Mouse (Mus musculus): ENCODE results near the gene Gamt. TPM values are rescaled to one million over a fixed set of nuclear protein-coding genes. Genes with fewer than 3 reads are reported as not detected.
"Not testable (repeated sequence)": the region's sequence is repeated elsewhere in the genome, so short reads cannot be mapped to it uniquely, and the experiment has no call there.

Gamt gene
- polyA plus RNA-seq, 1 experiment from 2014 or later = 22.4 TPM

DNA sequence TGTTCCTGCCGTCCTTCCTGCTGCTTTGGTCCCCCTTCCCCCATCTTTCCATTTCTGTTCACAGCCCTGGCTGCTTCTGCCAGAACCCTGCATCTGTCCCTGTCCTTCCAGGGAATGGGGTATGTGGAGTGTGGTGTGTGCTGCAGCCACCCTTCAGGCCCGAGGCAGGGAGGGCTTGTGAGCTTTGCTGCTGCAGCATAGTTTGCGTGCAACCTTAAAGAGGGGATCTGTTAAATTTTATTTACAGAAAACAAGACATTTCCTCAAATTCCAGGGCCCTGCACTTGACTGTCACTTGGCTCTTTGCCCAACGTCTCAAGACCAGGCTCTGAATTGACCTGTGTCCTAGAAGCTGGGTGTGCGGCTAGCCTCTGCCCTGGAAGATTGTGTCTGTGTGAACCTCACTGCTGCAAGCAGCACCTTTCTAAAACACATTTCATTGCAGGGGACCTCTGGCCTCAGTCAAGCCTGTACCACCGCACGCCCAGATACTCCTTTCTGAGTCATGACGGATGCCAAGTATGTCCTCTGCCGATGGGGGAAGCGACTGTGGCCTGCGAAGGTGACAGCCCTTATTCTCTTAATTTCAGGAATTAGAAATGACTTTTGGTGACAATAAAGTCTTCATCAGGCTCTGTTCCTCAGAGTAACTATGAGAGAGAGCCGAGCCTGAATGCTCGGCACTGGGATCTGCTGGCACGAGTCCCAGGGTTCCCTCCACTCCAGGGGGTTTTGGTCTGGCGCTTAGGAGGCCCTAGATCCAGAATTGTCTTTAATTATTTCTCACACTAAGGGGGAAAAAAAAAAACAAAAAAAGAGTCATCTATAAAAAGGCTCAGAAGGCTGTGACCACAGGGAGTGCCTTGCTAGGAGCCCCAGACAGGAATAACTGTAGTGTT, 32.7 kb downstream of the Gamt start:
- H3K9me3 ChIP-seq (replicated peaks; ENCODE audit: control insufficient read depth, low read length) = no peaks in the 10 kb centered on the region
- H3K4me3 ChIP-seq (ENCODE audit: low read depth, low read length) = peak overlapping the region; percentile 86
- DNase-seq (ENCODE audit: low spot score) = peak; percentile 3
- 65% methylated on average over 15 of the region's 15 CpGs for WGBS
- no peaks in the 10 kb centered on the region; the same call in 1 of the 2 replicates for H3K27me3 ChIP-seq (ENCODE audit: control insufficient read depth, insufficient read depth, low read length)
- H3K9ac ChIP-seq (replicated peaks; ENCODE audit: low read length) = peak overlapping the region; percentile 97
- peak overlapping the region; percentile 75 for H3K4me2 ChIP-seq (ENCODE audit: low read depth, low read length)
- 0 out of 2 replicates have a peak overlapping the region, but pooled peaks have one; percentile 43 for H3K27ac ChIP-seq (replicated peaks; ENCODE audit: low read depth, low read length)
- H3K4me1 ChIP-seq (ENCODE audit: control insufficient read depth, insufficient read depth, low read length) = peaks cover 9% of the 10 kb centered on the region
- ATAC-seq (replicated peaks; ENCODE audit: insufficient number of reproducible peaks, low FRiP score, low TSS enrichment, low read depth) = no peak
- no peaks in the 10 kb centered on the region; the same call in 1 of the 2 replicates for H3K36me3 ChIP-seq (replicated peaks; ENCODE audit: control insufficient read depth, insufficient read depth, low read depth, low read length)

DNA sequence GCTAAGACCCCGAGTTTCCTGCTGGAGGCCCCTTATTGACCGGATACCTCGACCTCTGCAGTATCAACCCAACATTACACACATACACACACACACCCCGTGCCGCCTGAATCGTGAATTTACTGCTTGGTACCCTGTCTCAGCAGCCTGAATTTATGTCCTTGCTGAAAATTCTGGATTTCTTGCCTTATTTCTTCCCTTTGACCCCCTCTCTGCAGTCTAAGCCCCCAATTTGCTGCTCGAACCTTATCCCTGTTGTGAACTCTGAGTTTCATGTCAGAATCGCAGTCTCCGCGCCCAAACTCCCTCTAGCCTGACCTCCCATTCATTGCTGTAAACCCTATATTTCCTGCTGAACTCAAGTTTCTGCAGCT, 33.7 kb downstream of the Gamt start:
- DNase-seq (ENCODE audit: low spot score) (no peak), ATAC-seq (replicated peaks; ENCODE audit: insufficient number of reproducible peaks, low FRiP score, low TSS enrichment, low read depth) (no peak)
- Histone ChIP-seq H3K9ac (replicated peaks; ENCODE audit: low read length) (peak overlapping the region; percentile 97), H3K27me3 (ENCODE audit: control insufficient read depth, insufficient read depth, low read length) (no peaks in the 10 kb centered on the region; the same call in 1 of the 2 replicates), H3K36me3 (replicated peaks; ENCODE audit: control insufficient read depth, insufficient read depth, low read depth, low read length) (no peaks in the 10 kb centered on the region; the same call in 1 of the 2 replicates), H3K4me1 (ENCODE audit: control insufficient read depth, insufficient read depth, low read length) (peaks cover 9% of the 10 kb centered on the region), H3K9me3 (replicated peaks; ENCODE audit: control insufficient read depth, low read length) (no peaks in the 10 kb centered on the region), H3K4me3 (ENCODE audit: low read depth, low read length) (peak overlapping the region; percentile 86), H3K27ac (replicated peaks; ENCODE audit: low read depth, low read length) (peak overlapping the region; percentile 94; the same call in 1 of the 2 replicates), H3K4me2 (ENCODE audit: low read depth, low read length) (peak overlapping the region; percentile 75)
- 5% methylated on average over 10 of the region's 10 CpGs for WGBS

DNA sequence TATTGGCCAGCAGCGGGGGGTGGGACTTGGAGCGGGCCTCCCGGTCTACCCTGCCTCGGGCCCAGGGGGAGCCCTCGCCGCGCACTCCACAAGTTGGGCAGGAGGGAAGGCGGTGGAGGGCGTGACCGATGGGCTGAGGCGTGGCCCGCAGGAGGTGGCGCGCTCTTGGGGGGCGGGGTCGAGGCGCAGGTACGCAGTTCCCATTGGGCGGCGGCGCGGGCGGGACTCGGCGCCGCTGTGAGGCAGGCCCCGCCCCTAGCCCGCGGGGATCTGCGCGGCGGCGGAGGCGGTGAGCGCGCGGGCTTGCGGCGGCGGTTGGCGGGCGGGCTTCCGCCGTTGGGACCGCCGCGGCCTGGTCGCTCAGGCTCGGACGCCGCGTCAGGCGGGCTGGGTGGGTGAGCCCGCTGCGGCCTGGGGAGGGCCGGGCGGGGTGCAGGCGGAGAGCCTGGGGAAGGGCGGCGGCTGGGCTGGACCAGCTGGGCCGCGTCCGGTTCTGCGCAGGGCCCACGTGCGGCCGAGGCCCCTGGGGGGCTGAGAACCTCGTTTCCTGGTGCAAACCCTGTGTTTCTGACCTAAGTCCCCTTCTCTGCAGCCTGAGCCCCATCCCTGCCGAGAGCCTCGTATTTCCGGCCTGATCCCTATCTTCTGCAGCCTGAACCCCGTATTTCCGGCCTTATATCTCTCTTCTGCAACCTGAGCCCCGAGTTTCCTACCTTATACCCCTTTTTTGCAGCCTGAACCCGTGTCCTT, 34.2 kb downstream of the Gamt start, which contains the start of gene Mum1:
Gene Mum1 (plus strand): TSS at position 19 of the 750 bp plus-strand sequence.
- under 1% methylated on average over 39 of the region's 75 CpGs for WGBS

DNA sequence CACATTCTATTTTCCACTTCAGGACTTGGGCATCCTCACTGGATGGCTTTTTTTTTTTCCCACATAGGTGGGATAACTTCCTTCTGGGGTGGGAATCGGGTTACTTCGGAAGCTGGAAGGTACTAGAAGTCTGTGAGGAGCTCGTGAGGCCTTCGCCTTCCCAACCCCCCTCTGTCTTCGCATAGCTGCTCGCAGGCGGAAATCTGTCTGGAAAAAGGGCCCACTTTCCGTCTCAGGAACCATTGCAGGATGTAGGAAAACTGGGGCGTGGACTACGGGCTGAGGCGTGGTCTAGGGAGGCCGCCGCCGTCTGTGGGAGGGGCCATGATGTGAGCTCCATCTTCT, 34.8 kb downstream of the Gamt start:
- peaks cover 9% of the 10 kb centered on the region for H3K4me1 ChIP-seq (ENCODE audit: control insufficient read depth, insufficient read depth, low read length)
- under 1% methylated on average over 14 of the region's 14 CpGs for WGBS

More for the DNA sequence above, 34.2 kb downstream of the Gamt start, which contains the start of gene Mum1:
- Histone ChIP-seq H3K27me3 (ENCODE audit: control insufficient read depth, insufficient read depth, low read length) (no peaks in the 10 kb centered on the region; the same call in 1 of the 2 replicates), H3K4me3 (ENCODE audit: low read depth, low read length) (peak within 1 kb of the TSS; percentile 86), H3K9me3 (replicated peaks; ENCODE audit: control insufficient read depth, low read length) (no peaks in the 10 kb centered on the region), H3K4me1 (ENCODE audit: control insufficient read depth, insufficient read depth, low read length) (peaks cover 9% of the 10 kb centered on the region), H3K9ac (replicated peaks; ENCODE audit: low read length) (peak within 1 kb of the TSS; percentile 97), H3K36me3 (replicated peaks; ENCODE audit: control insufficient read depth, insufficient read depth, low read depth, low read length) (no peaks in the 10 kb centered on the region; the same call in 1 of the 2 replicates), H3K4me2 (ENCODE audit: low read depth, low read length) (peak within 1 kb of the TSS; percentile 75), H3K27ac (replicated peaks; ENCODE audit: low read depth, low read length) (peak within 1 kb of the TSS; percentile 94)
- peak; percentile 97 for ATAC-seq (replicated peaks; ENCODE audit: insufficient number of reproducible peaks, low FRiP score, low TSS enrichment, low read depth)
- peak; percentile 99 for DNase-seq (ENCODE audit: low spot score)

DNA sequence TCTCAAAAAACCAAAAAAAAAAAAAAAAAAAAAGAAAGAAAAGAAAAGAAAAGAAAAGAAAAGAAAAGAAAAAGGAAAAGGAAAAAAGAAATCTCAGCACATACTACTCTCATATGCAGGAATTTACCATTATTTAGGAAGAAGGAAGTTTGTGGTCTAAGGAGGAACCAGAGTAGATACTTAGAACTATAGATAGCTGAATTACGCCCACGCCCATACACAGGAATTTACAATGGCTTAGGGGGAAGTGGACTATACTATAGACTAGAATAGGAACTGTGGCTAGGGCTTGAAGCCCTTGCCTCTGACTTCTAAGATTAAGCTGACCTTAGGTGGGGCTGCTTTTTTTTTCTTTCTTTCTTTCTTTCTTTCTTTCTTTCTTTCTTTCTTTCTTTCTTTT, 37.7 kb downstream of the Gamt start:
- not testable (repeated sequence) for H3K4me3 ChIP-seq (ENCODE audit: low read depth, low read length); H3K9ac ChIP-seq (replicated peaks; ENCODE audit: low read length); H3K27ac ChIP-seq (replicated peaks; ENCODE audit: low read depth, low read length); ATAC-seq (replicated peaks; ENCODE audit: insufficient number of reproducible peaks, low FRiP score, low TSS enrichment, low read depth); DNase-seq (ENCODE audit: low spot score); H3K36me3 ChIP-seq (replicated peaks; ENCODE audit: control insufficient read depth, insufficient read depth, low read depth, low read length); H3K4me1 ChIP-seq (ENCODE audit: control insufficient read depth, insufficient read depth, low read length); H3K4me2 ChIP-seq (ENCODE audit: low read depth, low read length); H3K9me3 ChIP-seq (replicated peaks; ENCODE audit: control insufficient read depth, low read length); H3K27me3 ChIP-seq (ENCODE audit: control insufficient read depth, insufficient read depth, low read length)
- 86% methylated on average over 2 of the region's 2 CpGs for WGBS

More for the DNA sequence above, 34.8 kb downstream of the Gamt start:
- H3K9me3 ChIP-seq (replicated peaks; ENCODE audit: control insufficient read depth, low read length) = no peaks in the 10 kb centered on the region
- H3K27ac ChIP-seq (replicated peaks; ENCODE audit: low read depth, low read length) = peak overlapping the region; percentile 73
- DNase-seq (ENCODE audit: low spot score) (no peak), ATAC-seq (replicated peaks; ENCODE audit: insufficient number of reproducible peaks, low FRiP score, low TSS enrichment, low read depth) (no peak; the same call in 1 of the 2 replicates)
- peak overlapping the region; percentile 86 for H3K4me3 ChIP-seq (ENCODE audit: low read depth, low read length)
- no peaks in the 10 kb centered on the region; the same call in 1 of the 2 replicates for H3K27me3 ChIP-seq (ENCODE audit: control insufficient read depth, insufficient read depth, low read length)
- H3K4me2 ChIP-seq (ENCODE audit: low read depth, low read length) = peak overlapping the region; percentile 13
- no peaks in the 10 kb centered on the region; the same call in 1 of the 2 replicates for H3K36me3 ChIP-seq (replicated peaks; ENCODE audit: control insufficient read depth, insufficient read depth, low read depth, low read length)
- H3K9ac ChIP-seq (replicated peaks; ENCODE audit: low read length) = peak overlapping the region; percentile 60

DNA sequence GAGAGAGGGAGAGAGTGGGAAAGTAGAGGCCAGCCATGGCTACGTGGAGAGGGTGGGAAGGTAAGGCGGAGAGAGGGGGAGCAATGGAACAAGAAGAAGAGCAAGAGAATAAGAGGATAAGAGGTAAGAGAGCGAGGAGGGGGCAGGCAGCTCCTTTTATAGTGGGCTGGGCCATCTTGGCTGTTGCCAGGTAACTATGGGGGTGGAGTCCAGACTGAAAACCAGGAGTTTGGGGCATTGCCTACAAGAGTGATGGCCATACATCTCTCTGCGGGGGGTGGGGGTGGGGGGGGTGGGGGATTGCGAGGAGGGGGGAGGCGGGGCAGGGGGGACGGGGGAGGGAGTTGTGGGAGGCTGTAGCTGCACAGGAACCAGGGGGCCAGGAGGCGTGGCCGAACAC, 40.1 kb downstream of the Gamt start:
- no peaks in the 10 kb centered on the region for H3K9me3 ChIP-seq (replicated peaks; ENCODE audit: control insufficient read depth, low read length)
- no peak overlapping the region for H3K27ac ChIP-seq (replicated peaks; ENCODE audit: low read depth, low read length)
- DNase-seq (ENCODE audit: low spot score) = no peak
- WGBS = 51% methylated on average over 6 of the region's 9 CpGs
- H3K4me3 ChIP-seq (ENCODE audit: low read depth, low read length) = no peak overlapping the region
- no peak for ATAC-seq (replicated peaks; ENCODE audit: insufficient number of reproducible peaks, low FRiP score, low TSS enrichment, low read depth)
- no peaks in the 10 kb centered on the region; the same call in 1 of the 2 replicates for H3K4me1 ChIP-seq (ENCODE audit: control insufficient read depth, insufficient read depth, low read length)
- H3K4me2 ChIP-seq (ENCODE audit: low read depth, low read length) = no peak overlapping the region
- no peaks in the 10 kb centered on the region for H3K36me3 ChIP-seq (replicated peaks; ENCODE audit: control insufficient read depth, insufficient read depth, low read depth, low read length)
- H3K27me3 ChIP-seq (ENCODE audit: control insufficient read depth, insufficient read depth, low read length) = no peaks in the 10 kb centered on the region
- H3K9ac ChIP-seq (replicated peaks; ENCODE audit: low read length) = no peak overlapping the region

DNA sequence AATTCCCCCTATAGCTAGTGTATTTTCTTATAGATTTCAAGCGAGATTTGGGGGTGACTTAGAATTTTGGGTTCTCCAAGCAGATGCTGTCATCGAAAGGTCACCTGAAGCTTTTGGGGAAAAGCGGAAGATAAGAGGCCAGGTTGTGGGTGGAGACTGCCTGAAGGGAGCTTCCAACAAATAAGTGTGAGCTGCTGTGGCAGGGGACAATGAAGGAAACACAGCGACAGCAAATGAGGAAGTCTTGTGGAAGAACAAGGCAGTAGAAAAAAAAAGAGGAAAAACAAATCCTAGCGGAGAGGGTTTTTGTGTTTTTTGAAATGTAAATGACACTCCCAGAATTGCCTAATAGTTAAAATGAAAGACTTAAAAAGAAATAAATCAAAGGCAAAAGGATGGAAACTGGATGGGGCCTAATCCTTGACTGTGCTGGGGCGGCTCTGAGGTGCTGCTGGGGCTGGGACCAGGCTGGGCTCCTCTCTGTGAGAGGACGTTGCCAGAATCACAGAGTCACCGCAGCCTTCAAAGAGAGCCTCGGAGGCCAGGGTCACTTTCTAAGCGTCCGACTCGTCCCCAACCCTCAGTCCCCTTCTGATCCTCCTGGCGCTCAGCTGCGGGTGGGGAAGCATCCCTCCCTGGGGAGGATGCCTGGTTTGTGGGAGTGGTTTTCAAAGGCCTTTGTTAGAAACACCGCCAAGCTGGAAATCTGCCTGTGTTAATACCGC, 45.6 kb downstream of the Gamt start:
- no peak for DNase-seq (ENCODE audit: low spot score)
- 16% methylated on average over 16 of the region's 16 CpGs for WGBS
- H3K36me3 ChIP-seq (replicated peaks; ENCODE audit: control insufficient read depth, insufficient read depth, low read depth, low read length) = no peaks in the 10 kb centered on the region
- no peaks in the 10 kb centered on the region; the same call in 1 of the 2 replicates for H3K27me3 ChIP-seq (ENCODE audit: control insufficient read depth, insufficient read depth, low read length)
- H3K4me3 ChIP-seq (ENCODE audit: low read depth, low read length) = no peak overlapping the region
- H3K4me2 ChIP-seq (ENCODE audit: low read depth, low read length) = no peak overlapping the region
- H3K9me3 ChIP-seq (replicated peaks; ENCODE audit: control insufficient read depth, low read length) = no peaks in the 10 kb centered on the region
- ATAC-seq (replicated peaks; ENCODE audit: insufficient number of reproducible peaks, low FRiP score, low TSS enrichment, low read depth) = no peak
- 0 out of 2 replicates have a peak, but pooled peaks cover 2% of the 10 kb centered on the region for H3K4me1 ChIP-seq (ENCODE audit: control insufficient read depth, insufficient read depth, low read length)
- peak overlapping the region; percentile 39 for H3K9ac ChIP-seq (replicated peaks; ENCODE audit: low read length)
- no peak overlapping the region for H3K27ac ChIP-seq (replicated peaks; ENCODE audit: low read depth, low read length)

Measured in embryonic facial prominence, embryonic 11.5 days (tissue).